Mouse (Mus musculus): ENCODE results near the gene Olfr1364. TPM values are rescaled to one million over a fixed set of nuclear protein-coding genes. Genes with fewer than 3 reads are reported as not detected.
A peak's percentile ranks its signal among the peaks of the same experiment; 100 is the strongest.

The Olfr1364 gene
- total RNA-seq (2021) = not detected
- long read RNA-seq, experiment 1 = 0 reads
- long read RNA-seq, experiment 2 = 0 reads

GRCm38 (mm10) chr13:21581659-21582058 is at the start of gene Olfr1364:
TSS of gene Olfr1364 (minus strand) at chr13:21581759.
- no peak for DNase-seq (ENCODE audit: low spot score in 2 of 2)
- intact Hi-C loops (cut with DNase I) = no loop called here

- no peak for DNase-seq (ENCODE audit: low spot score in 2 of 2)
Observed at GRCm38 (mm10) chr13:21613922-21614321, 32.4 kb upstream of the Olfr1364 start, which contains the start of gene Olfr1362. TSS of gene Olfr1362 (minus strand) at chr13:21614022.

GRCm38 (mm10) chr13:21591618-21592017 is 10.1 kb upstream of the Olfr1364 start:
- intact Hi-C loops (cut with DNase I) = no loop called here
- no peak for DNase-seq (ENCODE audit: low spot score in 2 of 2)

More at GRCm38 (mm10) chr13:21613922-21614321, 32.4 kb upstream of the Olfr1364 start, which contains the start of gene Olfr1362:
- intact Hi-C loops (cut with DNase I) = no loop called here

- no peak for DNase-seq (ENCODE audit: low spot score in 2 of 2)
- intact Hi-C loops (cut with DNase I) = no loop called here
Observed at GRCm38 (mm10) chr13:21559793-21560192, 21.8 kb downstream of the Olfr1364 start, which contains the start of gene Olfr1535. TSS of gene Olfr1535 (minus strand) at chr13:21559893.

- no peak for DNase-seq (ENCODE audit: low spot score in 2 of 2)
- intact Hi-C loops (cut with DNase I) = no loop called here
Observed at GRCm38 (mm10) chr13:21550416-21551110, 31.0 kb downstream of the Olfr1364 start.

- intact Hi-C loops (cut with DNase I) = no loop called here
- no peak for DNase-seq (ENCODE audit: low spot score in 2 of 2)
Observed at GRCm38 (mm10) chr13:21549487-21549886, 32.1 kb downstream of the Olfr1364 start.

GRCm38 (mm10) chr13:21542708-21543107 is 38.9 kb downstream of the Olfr1364 start, which contains the start of gene Olfr1366:
TSS of gene Olfr1366 (minus strand) at chr13:21542808.
- intact Hi-C loops (cut with DNase I) = no loop called here
- no peak for DNase-seq (ENCODE audit: low spot score in 2 of 2)

GRCm38 (mm10) chr13:21530781-21531201 is 50.8 kb downstream of the Olfr1364 start, which contains the start of gene Zkscan8:
TSS of gene Zkscan8 (minus strand) at chr13:21531120.
- intact Hi-C loops (cut with DNase I) = no loop called here

GRCm38 (mm10) chr13:21530136-21530535 is 51.4 kb downstream of the Olfr1364 start:
- no peak for DNase-seq (ENCODE audit: low spot score in 2 of 2)
- intact Hi-C loops (cut with DNase I) = no loop called here

More at GRCm38 (mm10) chr13:21530781-21531201, 50.8 kb downstream of the Olfr1364 start, which contains the start of gene Zkscan8:
- peak; percentile 82 to 83 for DNase-seq (ENCODE audit: low spot score in 2 of 2)

Other genes starting within 250 kb of the Olfr1364 start
- not detected for gene Olfr1367, start 234.8 kb downstream of the Olfr1364 start, total RNA-seq (2021)
- gene Zscan12, start 218.9 kb downstream of the Olfr1364 start, total RNA-seq (2021) = 1 to 10 TPM; 6.9 to 7.7 TPM
- 10 to 100 TPM; 38.3 to 40.1 TPM for gene Zkscan3, start 179.0 kb downstream of the Olfr1364 start, total RNA-seq (2021)
- gene Pgbd1, start 140.7 kb downstream of the Olfr1364 start, total RNA-seq (2021) = 1 to 10 TPM; 1.3 to 1.8 TPM
- 10 to 100 TPM; 33.9 to 39.7 TPM for gene Zscan26, start 128.0 kb downstream of the Olfr1364 start, total RNA-seq (2021)
- gene Nkapl, start 113.2 kb downstream of the Olfr1364 start, total RNA-seq (2021) = 1 to 10 TPM in 1 of 2 experiments, under 1 TPM in 1; 0.76 to 1.3 TPM
- 1 to 10 TPM; 7.2 to 7.3 TPM for gene Zkscan4, start 102.9 kb downstream of the Olfr1364 start, total RNA-seq (2021)
- not detected for gene Gm10065, start 102.3 kb downstream of the Olfr1364 start, total RNA-seq (2021)
- 10 to 100 TPM; 18.1 to 19.7 TPM for gene AK157302, start 86.5 kb downstream of the Olfr1364 start, total RNA-seq (2021)
- gene Gm11273, start 80.3 kb downstream of the Olfr1364 start, total RNA-seq (2021) = 10 to 100 TPM; 59.6 to 63.4 TPM
- gene Zkscan8, start 50.6 kb downstream of the Olfr1364 start, total RNA-seq (2021) = 10 to 100 TPM; 12.7 to 13.2 TPM
- gene Olfr1366, start 39.0 kb downstream of the Olfr1364 start, total RNA-seq (2021) = not detected
- gene Olfr1535, start 21.9 kb downstream of the Olfr1364 start, total RNA-seq (2021) = not detected
- not detected for gene Olfr1362, start 32.3 kb upstream of the Olfr1364 start, total RNA-seq (2021)
- gene Olfr11, start 60.8 kb upstream of the Olfr1364 start, total RNA-seq (2021) = not detected
- gene Olfr1361, start 81.6 kb upstream of the Olfr1364 start, total RNA-seq (2021) = not detected
- not detected for gene Olfr1360, start 95.6 kb upstream of the Olfr1364 start, total RNA-seq (2021)
- not detected for gene Olfr1359, start 116.4 kb upstream of the Olfr1364 start, total RNA-seq (2021)
- gene Hist1h2bl, start 134.4 kb upstream of the Olfr1364 start, total RNA-seq (2021) = 10 to 100 TPM; 37.3 to 37.9 TPM
- gene Hist1h2ai, start 134.7 kb upstream of the Olfr1364 start, total RNA-seq (2021) = 10 to 100 TPM; 17.2 to 25.6 TPM
- gene Hist1h3h, start 135.9 kb upstream of the Olfr1364 start, total RNA-seq (2021) = 10 to 100 TPM; 46.6 to 56.8 TPM
- gene Hist1h2bm, start 140.3 kb upstream of the Olfr1364 start, total RNA-seq (2021) = 1 to 10 TPM; 4.9 to 7.8 TPM
- gene Hist1h4j, start 153.3 kb upstream of the Olfr1364 start, total RNA-seq (2021) = 10 to 100 TPM; 15.4 to 16.2 TPM
- 100 to 1,000 TPM; 311 to 320 TPM for gene Hist1h4k, start 168.7 kb upstream of the Olfr1364 start, total RNA-seq (2021)
- gene Hist1h2ak, start 172.1 kb upstream of the Olfr1364 start, total RNA-seq (2021) = 10 to 100 TPM; 13.2 to 15.7 TPM
- gene Hist1h2bn, start 172.4 kb upstream of the Olfr1364 start, total RNA-seq (2021) = 10 to 100 TPM in 1 of 2 experiments, 1 to 10 TPM in 1; 9.6 to 16.1 TPM
- gene Hist1h1b, start 198.9 kb upstream of the Olfr1364 start, total RNA-seq (2021) = 10 to 100 TPM in 1 of 2 experiments, 1 to 10 TPM in 1; 7.6 to 10.5 TPM
- gene Hist1h3i, start 201.6 kb upstream of the Olfr1364 start, total RNA-seq (2021) = 10 to 100 TPM; 51.4 to 75.0 TPM
- gene Hist1h2an, start 205.5 kb upstream of the Olfr1364 start, total RNA-seq (2021) = 1 to 10 TPM; 2.5 to 6.9 TPM
- gene Hist1h2bp, start 205.7 kb upstream of the Olfr1364 start, total RNA-seq (2021) = 10 to 100 TPM in 1 of 2 experiments, 1 to 10 TPM in 1; 6.7 to 11.2 TPM
- 10 to 100 TPM; 43.6 to 56.5 TPM for gene Hist1h2bq, start 228.4 kb upstream of the Olfr1364 start, total RNA-seq (2021)
- gene Hist1h2ao, start 228.7 kb upstream of the Olfr1364 start, total RNA-seq (2021) = not detected
- gene Hist1h4m, start 230.0 kb upstream of the Olfr1364 start, total RNA-seq (2021) = 100 to 1,000 TPM; 213 to 226 TPM

Data from left cerebral cortex, postnatal 14 days (tissue).